ENCODE assay signal across 10 mouse cellular contexts in genomic region chr17:84004237-84004636, GRCm38 (mm10).
DNase-seq lines count a peak whose midpoint lies in the region; ATAC-seq lines count a peak whose summit lies in the region.
"Had no signal": no experiment of that assay in that cellular context is flagged by ENCODE, and none has a peak within 500 bp of the region (broad histone marks: within the 10 kb centered on the region; RNA-seq: fewer than 3 reads in every experiment).

No protein-coding gene starts in this region.

- H3K27me3 ChIP-seq in heart, embryonic 16.5 days (ENCODE audit: control insufficient read depth, insufficient read depth, low read length), result no peaks in the 10 kb centered on the region
- H3K27me3 ChIP-seq in embryonic facial prominence, embryonic 15.5 days, result no peaks in the 10 kb centered on the region
- H3K27me3 ChIP-seq in neural tube, embryonic 15.5 days (replicated peaks), result no peaks in the 10 kb centered on the region

- H3K9me3 ChIP-seq in heart, embryonic 16.5 days (replicated peaks; ENCODE audit: control insufficient read depth, low read length), result no peaks in the 10 kb centered on the region
- H3K9me3 ChIP-seq in embryonic facial prominence, embryonic 15.5 days (replicated peaks), result no peaks in the 10 kb centered on the region
- no peaks in the 10 kb centered on the region for H3K9me3 ChIP-seq in neural tube, embryonic 15.5 days (replicated peaks)
- H3K9me3 ChIP-seq: midbrain, embryonic 12.5 days had no signal

- H3K9ac ChIP-seq in heart, embryonic 16.5 days (ENCODE audit: low read length), result peak overlapping the region; percentile 30; the same call in 1 of the 2 replicates
- H3K9ac ChIP-seq in embryonic facial prominence, embryonic 15.5 days, result no peak overlapping the region
- no peak overlapping the region for H3K9ac ChIP-seq in neural tube, embryonic 15.5 days (replicated peaks)
- H3K9ac ChIP-seq: midbrain, embryonic 12.5 days had no signal

- peak overlapping the region; percentile 21; the same call in 1 of the 2 replicates for H3K4me2 ChIP-seq in heart, embryonic 16.5 days (ENCODE audit: low read depth, low read length)
- H3K4me2 ChIP-seq in embryonic facial prominence, embryonic 15.5 days (replicated peaks), result no peak overlapping the region
- no peak overlapping the region for H3K4me2 ChIP-seq in neural tube, embryonic 15.5 days
- H3K4me2 ChIP-seq: midbrain, embryonic 12.5 days had no signal

- no peaks in the 10 kb centered on the region for H3K4me1 ChIP-seq in heart, embryonic 16.5 days (ENCODE audit: control insufficient read depth, insufficient read depth, low read length)
- H3K4me1 ChIP-seq in embryonic facial prominence, embryonic 15.5 days, result peaks cover 32% of the 10 kb centered on the region
- H3K4me1 ChIP-seq in neural tube, embryonic 15.5 days, result 0 out of 2 replicates have a peak, but pooled peaks cover 3% of the 10 kb centered on the region

- no peak for DNase-seq in heart, postnatal 10 days
- peak; percentile 86 for DNase-seq in naive thymus-derived CD4-positive, alpha-beta T cell, adult 2 months (ENCODE audit: low read depth)
- DNase-seq in ovary, adult 18-20 months (ENCODE audit: low spot score), result no peak
- no peak for DNase-seq in kidney, postnatal 10 days
- DNase-seq: cerebellum, adult 8-10 months had no signal

- H3K4me3 ChIP-seq in heart, embryonic 16.5 days (ENCODE audit: low read length), result no peak overlapping the region
- no peak overlapping the region for H3K4me3 ChIP-seq in embryonic facial prominence, embryonic 15.5 days (replicated peaks)
- no peak overlapping the region for H3K4me3 ChIP-seq in neural tube, embryonic 15.5 days (replicated peaks)
- H3K4me3 ChIP-seq: midbrain, embryonic 12.5 days had no signal

- peak overlapping the region; percentile 56 for H3K27ac ChIP-seq in heart, embryonic 16.5 days (ENCODE audit: low read length)
- peak overlapping the region; percentile 86 for H3K27ac ChIP-seq in embryonic facial prominence, embryonic 15.5 days (replicated peaks)
- H3K27ac ChIP-seq in neural tube, embryonic 15.5 days (replicated peaks), result no peak overlapping the region
- H3K27ac ChIP-seq: midbrain, embryonic 12.5 days had no signal

- intact Hi-C loops in heart, postnatal 10 days (cut with DNase I), result no loop called here

- ATAC-seq in heart, embryonic 16.5 days (replicated peaks; ENCODE audit: extremely low read depth, insufficient read depth, low FRiP score), result no peak; the same call in 1 of the 2 replicates
- ATAC-seq in CD4-positive, CD25-positive, alpha-beta regulatory T cell, adult 4 months, result peak; percentile 86
- peak; percentile 55; the same call in 1 of the 2 replicates for ATAC-seq in embryonic facial prominence, embryonic 15.5 days (ENCODE audit: insufficient number of reproducible peaks, low FRiP score, low TSS enrichment, low read depth)
- ATAC-seq in neural tube, embryonic 15.5 days (ENCODE audit: low FRiP score), result no peak

- 60% methylated on average over 6 of the region's 6 CpGs for WGBS in heart, embryonic 16.5 days
- WGBS in embryonic facial prominence, embryonic 15.5 days, result 32% methylated on average over 6 of the region's 6 CpGs
- 38% methylated on average over 6 of the region's 6 CpGs for WGBS in neural tube, embryonic 15.5 days

- no peaks in the 10 kb centered on the region for H3K36me3 ChIP-seq in heart, embryonic 16.5 days (ENCODE audit: control insufficient read depth, insufficient read depth)
- H3K36me3 ChIP-seq in embryonic facial prominence, embryonic 15.5 days, result no peaks in the 10 kb centered on the region
- no peaks in the 10 kb centered on the region for H3K36me3 ChIP-seq in neural tube, embryonic 15.5 days
- H3K36me3 ChIP-seq: midbrain, embryonic 12.5 days had no signal

Comparison
In these comparisons a context has a peak if more than half of its experiments do, and no peak if none do; other contexts are left out.
1. ATAC-seq: peak in CD4-positive, CD25-positive, alpha-beta regulatory T cell, adult 4 months (single experiment) and embryonic facial prominence, embryonic 15.5 days (single experiment); none in heart, embryonic 16.5 days (single experiment) and neural tube, embryonic 15.5 days (single experiment).